Mouse (Mus musculus): Measurements from ENCODE around the gene Hoxb4. TPM values are rescaled to one million over a fixed set of nuclear protein-coding genes. Genes with fewer than 3 reads are reported as not detected.
A peak's percentile ranks its signal among the peaks of the same experiment; 100 is the strongest.

Hoxb4 gene
- polyA plus RNA-seq, 1 experiment from 2014 or later, result 2.7 TPM

- Histone ChIP-seq H3K36me3 (ENCODE audit: control insufficient read depth, insufficient read depth, low read length) (no peaks in the 10 kb centered on the region), H3K27ac (ENCODE audit: low read length) (peak within 1 kb of the TSS; percentile 98), H3K4me3 (replicated peaks; ENCODE audit: low read length) (peak within 1 kb of the TSS; percentile 68), H3K4me2 (ENCODE audit: low read depth, low read length) (peak within 1 kb of the TSS; percentile 79), H3K9ac (ENCODE audit: low read length) (peak within 1 kb of the TSS; percentile 88), H3K27me3 (ENCODE audit: control insufficient read depth, insufficient read depth, low read length) (peaks cover 26% of the 10 kb centered on the region), H3K9me3 (replicated peaks; ENCODE audit: control insufficient read depth, low read length) (no peaks in the 10 kb centered on the region), H3K4me1 (ENCODE audit: control insufficient read depth, insufficient read depth, low read length) (peaks cover 44% of the 10 kb centered on the region)
- WGBS, result 28% methylated on average over 2 of the region's 2 CpGs
- ATAC-seq (ENCODE audit: insufficient read depth, low FRiP score), result no peak
Measured at GRCm38 (mm10) chr11:96350341-96350624, 32.2 kb downstream of the Hoxb4 start, which contains the start of gene Hoxb2. Gene Hoxb2 (plus strand): TSS chr11:96350525.

- Histone ChIP-seq H3K27ac (ENCODE audit: low read length) (peak overlapping the region; percentile 98), H3K4me2 (ENCODE audit: low read depth, low read length) (peak overlapping the region; percentile 79), H3K9me3 (replicated peaks; ENCODE audit: control insufficient read depth, low read length) (no peaks in the 10 kb centered on the region), H3K27me3 (ENCODE audit: control insufficient read depth, insufficient read depth, low read length) (peaks cover 21% of the 10 kb centered on the region), H3K4me1 (ENCODE audit: control insufficient read depth, insufficient read depth, low read length) (peaks cover 43% of the 10 kb centered on the region), H3K4me3 (replicated peaks; ENCODE audit: low read length) (no peak overlapping the region), H3K9ac (ENCODE audit: low read length) (peak overlapping the region; percentile 88), H3K36me3 (ENCODE audit: control insufficient read depth, insufficient read depth, low read length) (no peaks in the 10 kb centered on the region)
- 40% methylated on average over 2 of the region's 2 CpGs for WGBS
- ATAC-seq (ENCODE audit: insufficient read depth, low FRiP score), result no peak
Measured at GRCm38 (mm10) chr11:96350791-96351190, 32.7 kb downstream of the Hoxb4 start.

GRCm38 (mm10) chr11:96351312-96351711 is 33.2 kb downstream of the Hoxb4 start:
- H3K36me3 ChIP-seq (ENCODE audit: control insufficient read depth, insufficient read depth, low read length), result no peaks in the 10 kb centered on the region
- H3K4me2 ChIP-seq (ENCODE audit: low read depth, low read length), result peak overlapping the region; percentile 79
- ATAC-seq (ENCODE audit: insufficient read depth, low FRiP score), result no peak
- WGBS, result 10% methylated on average over 11 of the region's 11 CpGs
- peak overlapping the region; percentile 98 for H3K27ac ChIP-seq (ENCODE audit: low read length)
- peaks cover 16% of the 10 kb centered on the region for H3K27me3 ChIP-seq (ENCODE audit: control insufficient read depth, insufficient read depth, low read length)
- H3K9ac ChIP-seq (ENCODE audit: low read length), result peak overlapping the region; percentile 88
- peaks cover 38% of the 10 kb centered on the region for H3K4me1 ChIP-seq (ENCODE audit: control insufficient read depth, insufficient read depth, low read length)
- H3K9me3 ChIP-seq (replicated peaks; ENCODE audit: control insufficient read depth, low read length), result no peaks in the 10 kb centered on the region
- peak overlapping the region; percentile 68 for H3K4me3 ChIP-seq (replicated peaks; ENCODE audit: low read length)

- Histone ChIP-seq H3K9ac (ENCODE audit: low read length) (peak overlapping the region; percentile 88), H3K4me2 (ENCODE audit: low read depth, low read length) (peak overlapping the region; percentile 79), H3K4me3 (replicated peaks; ENCODE audit: low read length) (peak overlapping the region; percentile 68), H3K4me1 (ENCODE audit: control insufficient read depth, insufficient read depth, low read length) (peaks cover 34% of the 10 kb centered on the region), H3K27me3 (ENCODE audit: control insufficient read depth, insufficient read depth, low read length) (peaks cover 14% of the 10 kb centered on the region), H3K36me3 (ENCODE audit: control insufficient read depth, insufficient read depth, low read length) (no peaks in the 10 kb centered on the region), H3K27ac (ENCODE audit: low read length) (peak overlapping the region; percentile 98), H3K9me3 (replicated peaks; ENCODE audit: control insufficient read depth, low read length) (no peaks in the 10 kb centered on the region)
- ATAC-seq (ENCODE audit: insufficient read depth, low FRiP score), result peak; percentile 74
- WGBS, result 2% methylated on average over 22 of the region's 22 CpGs
Measured at GRCm38 (mm10) chr11:96351831-96352230, 33.8 kb downstream of the Hoxb4 start.

- H3K4me3 ChIP-seq (replicated peaks; ENCODE audit: low read length), result peak overlapping the region; percentile 68
- no peaks in the 10 kb centered on the region for H3K9me3 ChIP-seq (replicated peaks; ENCODE audit: control insufficient read depth, low read length)
- H3K4me1 ChIP-seq (ENCODE audit: control insufficient read depth, insufficient read depth, low read length), result peaks cover 32% of the 10 kb centered on the region
- H3K4me2 ChIP-seq (ENCODE audit: low read depth, low read length), result peak overlapping the region; percentile 79
- no peaks in the 10 kb centered on the region for H3K36me3 ChIP-seq (ENCODE audit: control insufficient read depth, insufficient read depth, low read length)
- ATAC-seq (ENCODE audit: insufficient read depth, low FRiP score), result 0 out of 2 replicates have a peak, but pooled peaks have one; percentile 4
- WGBS, result under 1% methylated on average over 75 of the region's 75 CpGs
- H3K27me3 ChIP-seq (ENCODE audit: control insufficient read depth, insufficient read depth, low read length), result peaks cover 13% of the 10 kb centered on the region
- H3K27ac ChIP-seq (ENCODE audit: low read length), result peak overlapping the region; percentile 98
- H3K9ac ChIP-seq (ENCODE audit: low read length), result peak overlapping the region; percentile 88
Measured at GRCm38 (mm10) chr11:96352691-96353521, 34.8 kb downstream of the Hoxb4 start.

- H3K4me1 ChIP-seq (ENCODE audit: control insufficient read depth, insufficient read depth, low read length), result peaks cover 28% of the 10 kb centered on the region
- H3K4me2 ChIP-seq (ENCODE audit: low read depth, low read length), result peak overlapping the region; percentile 79
- 3% methylated on average over 14 of the region's 14 CpGs for WGBS
- H3K4me3 ChIP-seq (replicated peaks; ENCODE audit: low read length), result peak overlapping the region; percentile 68
- ATAC-seq (ENCODE audit: insufficient read depth, low FRiP score), result no peak
- H3K27me3 ChIP-seq (ENCODE audit: control insufficient read depth, insufficient read depth, low read length), result peaks cover 9% of the 10 kb centered on the region
- peak overlapping the region; percentile 98 for H3K27ac ChIP-seq (ENCODE audit: low read length)
- H3K36me3 ChIP-seq (ENCODE audit: control insufficient read depth, insufficient read depth, low read length), result no peaks in the 10 kb centered on the region
- no peaks in the 10 kb centered on the region for H3K9me3 ChIP-seq (replicated peaks; ENCODE audit: control insufficient read depth, low read length)
- H3K9ac ChIP-seq (ENCODE audit: low read length), result peak overlapping the region; percentile 88
Measured at GRCm38 (mm10) chr11:96353522-96353841, 35.4 kb downstream of the Hoxb4 start.

GRCm38 (mm10) chr11:96353939-96354338 is 35.9 kb downstream of the Hoxb4 start:
- Histone ChIP-seq H3K4me3 (replicated peaks; ENCODE audit: low read length) (peak overlapping the region; percentile 51), H3K9me3 (replicated peaks; ENCODE audit: control insufficient read depth, low read length) (no peaks in the 10 kb centered on the region), H3K4me1 (ENCODE audit: control insufficient read depth, insufficient read depth, low read length) (peaks cover 24% of the 10 kb centered on the region), H3K9ac (ENCODE audit: low read length) (peak overlapping the region; percentile 82), H3K4me2 (ENCODE audit: low read depth, low read length) (peak overlapping the region; percentile 79), H3K27me3 (ENCODE audit: control insufficient read depth, insufficient read depth, low read length) (peaks cover 6% of the 10 kb centered on the region), H3K27ac (ENCODE audit: low read length) (peak overlapping the region; percentile 84), H3K36me3 (ENCODE audit: control insufficient read depth, insufficient read depth, low read length) (no peaks in the 10 kb centered on the region)
- WGBS, result 18% methylated on average over 8 of the region's 8 CpGs
- ATAC-seq (ENCODE audit: insufficient read depth, low FRiP score), result no peak

- Histone ChIP-seq H3K4me1 (ENCODE audit: control insufficient read depth, insufficient read depth, low read length) (peaks cover 19% of the 10 kb centered on the region), H3K4me2 (ENCODE audit: low read depth, low read length) (peak overlapping the region; percentile 79), H3K9me3 (replicated peaks; ENCODE audit: control insufficient read depth, low read length) (no peaks in the 10 kb centered on the region), H3K4me3 (replicated peaks; ENCODE audit: low read length) (peak overlapping the region; percentile 51), H3K27me3 (ENCODE audit: control insufficient read depth, insufficient read depth, low read length) (peaks cover 5% of the 10 kb centered on the region), H3K36me3 (ENCODE audit: control insufficient read depth, insufficient read depth, low read length) (no peaks in the 10 kb centered on the region), H3K27ac (ENCODE audit: low read length) (peak overlapping the region; percentile 84), H3K9ac (ENCODE audit: low read length) (peak overlapping the region; percentile 82)
- 2% methylated on average over 25 of the region's 25 CpGs for WGBS
- no peak for ATAC-seq (ENCODE audit: insufficient read depth, low FRiP score)
Measured at GRCm38 (mm10) chr11:96354376-96354775, 36.3 kb downstream of the Hoxb4 start.

GRCm38 (mm10) chr11:96354801-96355311 is 36.8 kb downstream of the Hoxb4 start:
- WGBS, result 7% methylated on average over 9 of the region's 9 CpGs
- Histone ChIP-seq H3K4me1 (ENCODE audit: control insufficient read depth, insufficient read depth, low read length) (peaks cover 14% of the 10 kb centered on the region), H3K9me3 (replicated peaks; ENCODE audit: control insufficient read depth, low read length) (no peaks in the 10 kb centered on the region), H3K4me3 (replicated peaks; ENCODE audit: low read length) (peak overlapping the region; percentile 51), H3K36me3 (ENCODE audit: control insufficient read depth, insufficient read depth, low read length) (no peaks in the 10 kb centered on the region), H3K9ac (ENCODE audit: low read length) (peak overlapping the region; percentile 82), H3K27ac (ENCODE audit: low read length) (peak overlapping the region; percentile 84), H3K27me3 (ENCODE audit: control insufficient read depth, insufficient read depth, low read length) (peaks cover 3% of the 10 kb centered on the region), H3K4me2 (ENCODE audit: low read depth, low read length) (peak overlapping the region; percentile 79)
- no peak for ATAC-seq (ENCODE audit: insufficient read depth, low FRiP score)

Measured in stomach, embryonic 16.5 days (tissue).